Comparison of ENCODE assay signal across 19 mouse cellular contexts in the genomic region with DNA sequence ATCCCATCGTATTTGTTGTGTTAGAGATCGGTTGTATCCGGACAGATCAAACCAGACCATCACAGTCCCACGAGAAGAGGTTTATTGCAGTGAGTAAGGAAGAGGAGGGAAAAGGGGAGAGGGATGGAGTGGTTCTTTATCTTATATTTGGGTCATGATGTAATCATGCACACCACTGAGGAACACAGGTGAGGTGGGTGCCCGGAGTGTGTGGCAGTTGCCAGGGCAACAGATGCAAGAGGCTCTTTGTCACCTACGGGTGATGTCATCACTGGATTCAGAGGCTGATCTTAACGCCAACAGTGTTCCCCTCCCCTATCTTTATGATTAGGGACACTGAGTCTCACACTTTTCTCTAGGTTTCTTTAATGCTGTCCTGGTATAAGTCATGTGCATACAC. TPM values are rescaled to one million over a fixed set of nuclear protein-coding genes. Genes with fewer than 3 reads are reported as not detected.
"Had no signal": no experiment of that assay in that cellular context is flagged by ENCODE, and none has a peak within 500 bp of the region (broad histone marks: within the 10 kb centered on the region; RNA-seq: fewer than 3 reads in every experiment).

No protein-coding gene starts in this region.

- ATAC-seq: intestine, embryonic 16.5 days; liver, embryonic 12.5 days had no signal

- DNase-seq: gastrocnemius, postnatal 14 days; gastrocnemius, postnatal 36 days; heart, adult 18-20 months; heart, postnatal 14 days; heart, postnatal 36 days; layer of hippocampus, adult 9-11 months; layer of hippocampus, postnatal 36 days; left cerebral cortex, postnatal 4 days had no signal

- H3K4me3 ChIP-seq: heart, embryonic 13.5 days; heart, embryonic 15.5 days; hindbrain, embryonic 13.5 days; hindbrain, embryonic 15.5 days; limb, embryonic 13.5 days; limb, embryonic 15.5 days; liver, embryonic 12.5 days had no signal

- H3K36me3 ChIP-seq: heart, embryonic 13.5 days; heart, embryonic 15.5 days; hindbrain, embryonic 13.5 days; hindbrain, embryonic 15.5 days; limb, embryonic 13.5 days; limb, embryonic 15.5 days; liver, embryonic 12.5 days had no signal

- H3K4me2 ChIP-seq: heart, embryonic 11.5 days; heart, embryonic 13.5 days; heart, embryonic 15.5 days; hindbrain, embryonic 13.5 days; hindbrain, embryonic 15.5 days; limb, embryonic 13.5 days; limb, embryonic 15.5 days; liver, embryonic 12.5 days had no signal

- H3K9ac ChIP-seq: heart, embryonic 13.5 days; heart, embryonic 15.5 days; hindbrain, embryonic 13.5 days; hindbrain, embryonic 15.5 days; limb, embryonic 13.5 days; limb, embryonic 15.5 days; liver, embryonic 12.5 days; liver, embryonic 14.5 days had no signal

- H3K9me3 ChIP-seq: heart, embryonic 13.5 days; heart, embryonic 15.5 days; hindbrain, embryonic 13.5 days; hindbrain, embryonic 15.5 days; limb, embryonic 13.5 days; limb, embryonic 15.5 days; liver, embryonic 12.5 days had no signal

- H3K4me1 ChIP-seq: heart, embryonic 13.5 days; hindbrain, embryonic 13.5 days; hindbrain, embryonic 15.5 days; limb, embryonic 13.5 days; limb, embryonic 15.5 days; liver, embryonic 12.5 days had no signal

- H3K27me3 ChIP-seq: heart, embryonic 13.5 days; heart, embryonic 15.5 days; hindbrain, embryonic 13.5 days; hindbrain, embryonic 15.5 days; limb, embryonic 13.5 days; limb, embryonic 15.5 days; liver, embryonic 12.5 days had no signal

- H3K27ac ChIP-seq: heart, embryonic 13.5 days; heart, embryonic 15.5 days; hindbrain, embryonic 13.5 days; hindbrain, embryonic 15.5 days; limb, embryonic 13.5 days; limb, embryonic 15.5 days; liver, embryonic 12.5 days; liver, embryonic 14.5 days had no signal

RNA-seq across cellular contexts. Expression of a gene that starts 18.6 kb away (rescaled TPM):
- total RNA-seq: hematopoietic stem cell, adult 5-6 weeks had no signal

RNA-seq across cellular contexts. Expression of a gene that starts 18.7 kb away (rescaled TPM):
- total RNA-seq: hematopoietic stem cell, adult 5-6 weeks had no signal
